Mouse (Mus musculus) thymus, postnatal 25 days (tissue): ENCODE data around the gene E330034G19Rik.
A peak's percentile ranks its signal among the peaks of the same experiment; 100 is the strongest.

Experiments
- DNase-seq: peaks from one replicate; pipeline ENCODE4 v3.0.0; 2022

Gene E330034G19Rik

GRCm38 (mm10) chr14:24358295-24358951 is 65.4 kb downstream of the E330034G19Rik start:
- DNase-seq: peak; percentile 60
